Mouse (Mus musculus): ENCODE measurements around the gene Dennd1b.

Dennd1b gene

GRCm38 (mm10) chr1:138963161-138963867 is at the start of gene Dennd1b:
Gene Dennd1b, plus strand, starts transcription at chr1:138963435.
- in situ Hi-C loops (cut with MboI), result no loop called here

- in situ Hi-C loops (cut with MboI), result no loop called here
Observed at GRCm38 (mm10) chr1:138915596-138915995, 47.6 kb upstream of the Dennd1b start.

GRCm38 (mm10) chr1:138919601-138920000 is 43.6 kb upstream of the Dennd1b start:
- in situ Hi-C loops (cut with MboI), result no loop called here

- in situ Hi-C loops (cut with MboI), result no loop called here
Observed at GRCm38 (mm10) chr1:138920082-138920481, 43.2 kb upstream of the Dennd1b start.

- in situ Hi-C loops (cut with MboI), result no loop called here
Observed at GRCm38 (mm10) chr1:138920799-138921198, 42.4 kb upstream of the Dennd1b start.

- in situ Hi-C loops (cut with MboI), result no loop called here
Observed at GRCm38 (mm10) chr1:138922886-138923285, 40.3 kb upstream of the Dennd1b start.

- in situ Hi-C loops (cut with MboI), result no loop called here
Observed at GRCm38 (mm10) chr1:138924282-138924681, 39.0 kb upstream of the Dennd1b start.

GRCm38 (mm10) chr1:138928671-138929483 is 34.4 kb upstream of the Dennd1b start:
- in situ Hi-C loops (cut with MboI), result no loop called here

GRCm38 (mm10) chr1:138929985-138930384 is 33.2 kb upstream of the Dennd1b start:
- in situ Hi-C loops (cut with MboI), result no loop called here

GRCm38 (mm10) chr1:138930856-138931255 is 32.4 kb upstream of the Dennd1b start:
- in situ Hi-C loops (cut with MboI), result no loop called here

- in situ Hi-C loops (cut with MboI), result no loop called here
Observed at GRCm38 (mm10) chr1:138936169-138936568, 27.1 kb upstream of the Dennd1b start.

- in situ Hi-C loops (cut with MboI), result no loop called here
Observed at GRCm38 (mm10) chr1:138937686-138938370, 25.4 kb upstream of the Dennd1b start.

- in situ Hi-C loops (cut with MboI), result no loop called here
Observed at GRCm38 (mm10) chr1:138939579-138940139, 23.6 kb upstream of the Dennd1b start.

GRCm38 (mm10) chr1:138940407-138940806 is 22.8 kb upstream of the Dennd1b start:
- in situ Hi-C loops (cut with MboI), result no loop called here

- in situ Hi-C loops (cut with MboI), result no loop called here
Observed at GRCm38 (mm10) chr1:138952173-138952572, 11.1 kb upstream of the Dennd1b start.

GRCm38 (mm10) chr1:138954978-138955377 is 8.3 kb upstream of the Dennd1b start:
- in situ Hi-C loops (cut with MboI), result no loop called here

- in situ Hi-C loops (cut with MboI), result no loop called here
Observed at GRCm38 (mm10) chr1:138955455-138955854, 7.8 kb upstream of the Dennd1b start.

- in situ Hi-C loops (cut with MboI), result no loop called here
Observed at GRCm38 (mm10) chr1:138956511-138956910, 6.7 kb upstream of the Dennd1b start.

- in situ Hi-C loops (cut with MboI), result no loop called here
Observed at GRCm38 (mm10) chr1:138957111-138957510, 6.1 kb upstream of the Dennd1b start.

- in situ Hi-C loops (cut with MboI), result no loop called here
Observed at GRCm38 (mm10) chr1:138958863-138959262, 4.4 kb upstream of the Dennd1b start.

GRCm38 (mm10) chr1:138959903-138960483 is 3.2 kb upstream of the Dennd1b start:
- in situ Hi-C loops (cut with MboI), result no loop called here

Data from mature B cell (primary cell).